Mouse (Mus musculus) thymus, postnatal 25 days (tissue): ENCODE measurements around the gene Gsg1l2.
A peak's percentile ranks its signal among the peaks of the same experiment; 100 is the strongest.

Experiments
- DNase-seq: peaks from one replicate; pipeline ENCODE4 v3.0.0; 2022

Gene Gsg1l2

DNA sequence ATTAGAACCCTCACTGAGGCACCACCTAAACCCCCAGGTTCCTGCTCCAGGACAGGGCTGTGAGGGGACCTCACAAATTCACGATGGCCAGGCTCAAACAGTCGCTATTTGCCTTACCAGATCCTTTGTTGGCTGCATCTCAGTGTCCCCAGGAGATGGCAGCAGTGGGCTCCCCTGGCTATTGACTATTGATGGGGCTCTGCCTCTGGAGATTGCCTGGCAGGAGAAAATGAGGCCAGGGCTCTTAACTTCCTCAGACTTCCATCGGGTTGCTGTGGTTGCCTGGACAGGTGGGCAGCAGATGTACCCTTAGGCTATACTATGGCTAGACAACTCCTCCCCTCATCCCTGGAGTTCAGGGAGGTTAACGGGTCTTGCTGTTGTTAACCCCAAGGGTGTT lies 45.8 kb downstream of the Gsg1l2 start:
- DNase-seq: peak; percentile 9

DNA sequence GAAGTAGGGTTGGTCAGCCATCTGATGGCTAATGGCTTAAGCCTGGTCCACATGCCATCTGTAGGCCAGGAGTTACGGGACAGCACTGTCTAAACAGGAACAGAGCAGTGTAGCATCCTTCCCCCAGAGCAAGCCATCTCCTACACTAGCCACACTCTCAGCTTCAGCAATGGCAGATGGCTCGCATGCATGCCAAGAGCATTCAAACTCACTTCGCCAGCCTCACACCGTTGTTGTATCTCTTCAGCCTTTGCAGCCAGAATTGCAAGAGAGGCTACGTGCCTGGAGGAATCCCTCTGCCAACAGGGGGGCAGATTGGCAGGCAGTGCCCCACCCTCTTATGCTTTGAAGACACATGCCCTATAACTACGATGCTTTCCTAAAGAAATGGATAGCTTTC lies 47.2 kb downstream of the Gsg1l2 start:
- no peak for DNase-seq

DNA sequence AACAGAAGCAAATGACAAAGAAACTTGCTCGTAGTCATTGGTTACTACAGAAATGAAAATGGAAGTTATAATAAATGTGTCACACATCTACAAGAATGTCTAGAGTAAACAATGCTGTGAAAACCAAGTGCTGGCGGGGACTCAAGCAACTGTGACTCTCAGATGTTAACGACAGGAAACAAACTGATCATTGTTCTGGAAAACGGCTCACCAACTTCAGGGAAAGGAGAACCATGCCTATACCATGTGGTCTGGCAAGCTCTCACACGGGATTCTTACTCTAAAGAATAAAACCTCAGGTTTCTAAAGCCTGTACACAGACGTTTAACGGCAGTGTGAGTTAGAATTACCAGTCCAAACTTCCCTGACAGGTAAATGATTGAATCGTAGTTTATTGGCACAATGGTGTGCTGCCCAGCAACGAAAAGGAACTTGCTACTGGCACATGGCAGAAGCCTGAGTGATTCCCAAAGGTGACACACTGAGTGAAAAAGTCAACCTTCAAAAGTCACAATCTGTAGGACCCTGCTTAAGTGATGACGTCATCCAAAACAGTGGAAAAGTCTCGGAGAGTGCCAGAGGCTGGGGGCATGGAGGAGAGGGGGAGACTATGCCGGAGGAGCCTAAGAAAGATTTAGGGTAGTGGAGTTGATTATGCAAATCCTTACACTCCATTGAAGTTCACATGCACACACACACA lies 54.1 kb downstream of the Gsg1l2 start:
- DNase-seq: no peak

GRCm38 (mm10) chr11:67829530-67829929 lies 55.1 kb downstream of the Gsg1l2 start:
- DNase-seq: no peak

DNA sequence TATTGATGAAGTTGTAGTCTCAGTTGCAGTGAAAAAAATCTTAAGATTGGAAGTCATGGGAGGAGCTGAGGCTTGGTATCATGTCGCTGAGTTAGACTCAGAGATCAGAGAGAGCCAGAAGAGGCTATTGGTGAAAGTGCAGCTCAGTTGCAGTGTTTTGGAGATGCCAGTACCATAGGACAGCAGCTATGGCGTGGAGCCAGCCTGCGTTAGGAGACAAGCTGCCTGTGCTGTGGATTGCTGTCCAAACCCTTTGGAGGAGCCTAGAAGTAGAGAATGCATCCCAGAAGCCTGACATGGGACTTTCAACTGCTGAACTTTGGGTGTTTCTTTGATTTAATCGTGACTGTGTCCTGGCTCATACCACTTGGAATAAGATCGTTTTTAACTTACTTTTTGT lies 57.4 kb downstream of the Gsg1l2 start:
- no peak for DNase-seq

GRCm38 (mm10) chr11:67835408-67836078 lies 61.1 kb downstream of the Gsg1l2 start:
- no peak for DNase-seq
